Mouse (Mus musculus): ENCODE data around the gene Cd300ld5. TPM values are rescaled to one million over a fixed set of nuclear protein-coding genes. Genes with fewer than 3 reads are reported as not detected.
"Not testable (repeated sequence)": the region's sequence is repeated elsewhere in the genome, so short reads cannot be mapped to it uniquely, and the experiment has no call there.

Gene Cd300ld5
- not detected in 2 replicates for polyA plus RNA-seq (2015; fragmentation: Nextera tagmentation; extraction: Ambion mirVana)

DNA sequence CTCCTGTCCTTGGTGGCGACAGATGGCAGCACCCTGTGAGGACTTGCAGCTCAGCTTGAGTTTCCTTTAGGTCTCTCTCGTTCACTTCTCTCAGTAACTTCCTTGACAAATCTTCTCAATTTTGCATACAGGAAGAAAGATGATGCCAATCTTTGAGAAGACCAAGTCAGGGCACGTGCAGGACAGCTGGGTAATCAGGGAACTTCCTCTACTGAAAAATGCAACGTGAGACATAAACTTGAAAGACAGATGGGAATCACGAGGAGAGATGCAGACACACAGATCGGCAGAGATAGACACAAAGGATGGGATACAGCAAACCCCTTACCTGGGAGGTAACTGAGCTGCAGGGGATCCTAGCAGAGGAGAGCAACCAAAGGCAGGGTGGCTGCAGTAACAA, at the start of gene Cd300ld5:
Gene Cd300ld5 (minus strand): TSS at position 101 of the 400 bp plus-strand sequence.
- WGBS: no CpG with 5 or more reads among the region's 6 CpGs
- H3K4me2 ChIP-seq (ENCODE audit: low read depth, low read length); H3K27ac ChIP-seq (ENCODE audit: low read length); H3K9ac ChIP-seq (ENCODE audit: low read length); H3K36me3 ChIP-seq (ENCODE audit: control insufficient read depth, insufficient read depth, low read length); H3K27me3 ChIP-seq (ENCODE audit: control insufficient read depth, insufficient read depth, low read depth, low read length); H3K4me3 ChIP-seq (ENCODE audit: low read length); H3K4me1 ChIP-seq (replicated peaks; ENCODE audit: control insufficient read depth, insufficient read depth, low read length); ATAC-seq (ENCODE audit: low read depth); H3K9me3 ChIP-seq (ENCODE audit: control insufficient read depth, low read length): not testable (repeated sequence)

DNA sequence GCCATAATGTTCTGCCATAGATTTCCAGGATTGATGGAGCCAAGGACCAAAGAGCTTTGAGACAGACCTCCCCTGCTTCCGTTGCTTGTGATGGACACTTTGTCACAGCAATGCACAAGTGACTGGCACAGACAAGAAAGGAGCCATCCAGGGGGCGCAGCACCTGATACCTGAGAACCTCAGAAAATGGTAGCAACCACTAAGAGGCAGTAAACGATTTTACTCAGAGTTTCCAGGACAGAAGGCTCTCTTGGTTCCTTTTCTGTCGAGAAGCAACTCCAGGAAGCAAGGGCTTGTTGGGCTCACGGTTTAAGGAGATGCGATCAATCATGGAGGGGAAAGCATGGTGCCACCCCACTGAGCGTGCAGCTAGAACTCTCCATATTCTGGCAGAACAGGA, 48.6 kb upstream of the Cd300ld5 start:
- Histone ChIP-seq H3K27me3 (ENCODE audit: control insufficient read depth, insufficient read depth, low read depth, low read length) (peaks cover 11% of the 10 kb centered on the region), H3K27ac (ENCODE audit: low read length) (no peak overlapping the region), H3K4me1 (replicated peaks; ENCODE audit: control insufficient read depth, insufficient read depth, low read length) (no peaks in the 10 kb centered on the region), H3K36me3 (ENCODE audit: control insufficient read depth, insufficient read depth, low read length) (no peaks in the 10 kb centered on the region), H3K9me3 (ENCODE audit: control insufficient read depth, low read length) (0 out of 2 replicates have a peak, but pooled peaks cover 3% of the 10 kb centered on the region), H3K9ac (ENCODE audit: low read length) (no peak overlapping the region), H3K4me2 (ENCODE audit: low read depth, low read length) (no peak overlapping the region), H3K4me3 (ENCODE audit: low read length) (no peak overlapping the region)
- ATAC-seq (ENCODE audit: low read depth): no peak
- WGBS: 44% methylated on average over 7 of the region's 7 CpGs

GRCm38 (mm10) chr11:115085064-115085463, 47.5 kb upstream of the Cd300ld5 start:
- Histone ChIP-seq H3K4me1 (replicated peaks; ENCODE audit: control insufficient read depth, insufficient read depth, low read length) (no peaks in the 10 kb centered on the region), H3K9ac (ENCODE audit: low read length) (no peak overlapping the region), H3K4me3 (ENCODE audit: low read length) (no peak overlapping the region), H3K36me3 (ENCODE audit: control insufficient read depth, insufficient read depth, low read length) (no peaks in the 10 kb centered on the region), H3K27me3 (ENCODE audit: control insufficient read depth, insufficient read depth, low read depth, low read length) (peaks cover 8% of the 10 kb centered on the region), H3K9me3 (ENCODE audit: control insufficient read depth, low read length) (0 out of 2 replicates have a peak, but pooled peaks cover 3% of the 10 kb centered on the region), H3K27ac (ENCODE audit: low read length) (no peak overlapping the region), H3K4me2 (ENCODE audit: low read depth, low read length) (no peak overlapping the region)
- ATAC-seq (ENCODE audit: low read depth): no peak
- WGBS: 63% methylated on average over 8 of the region's 8 CpGs

- Histone ChIP-seq H3K36me3 (ENCODE audit: control insufficient read depth, insufficient read depth, low read length) (no peaks in the 10 kb centered on the region), H3K9ac (ENCODE audit: low read length) (no peak overlapping the region), H3K4me2 (ENCODE audit: low read depth, low read length) (no peak overlapping the region), H3K9me3 (ENCODE audit: control insufficient read depth, low read length) (no peaks in the 10 kb centered on the region), H3K4me3 (ENCODE audit: low read length) (no peak overlapping the region), H3K27ac (ENCODE audit: low read length) (no peak overlapping the region), H3K27me3 (ENCODE audit: control insufficient read depth, insufficient read depth, low read depth, low read length) (peaks cover 8% of the 10 kb centered on the region), H3K4me1 (replicated peaks; ENCODE audit: control insufficient read depth, insufficient read depth, low read length) (no peaks in the 10 kb centered on the region)
- 48% methylated on average over 12 of the region's 12 CpGs for WGBS
- no peak for ATAC-seq (ENCODE audit: low read depth)
Measured at GRCm38 (mm10) chr11:115084595-115084994, 47.0 kb upstream of the Cd300ld5 start.

GRCm38 (mm10) chr11:115083376-115084139, 46.0 kb upstream of the Cd300ld5 start:
- H3K27ac ChIP-seq (ENCODE audit: low read length): no peak overlapping the region
- ATAC-seq (ENCODE audit: low read depth): peak; percentile 31; the same call in 1 of the 2 replicates

DNA sequence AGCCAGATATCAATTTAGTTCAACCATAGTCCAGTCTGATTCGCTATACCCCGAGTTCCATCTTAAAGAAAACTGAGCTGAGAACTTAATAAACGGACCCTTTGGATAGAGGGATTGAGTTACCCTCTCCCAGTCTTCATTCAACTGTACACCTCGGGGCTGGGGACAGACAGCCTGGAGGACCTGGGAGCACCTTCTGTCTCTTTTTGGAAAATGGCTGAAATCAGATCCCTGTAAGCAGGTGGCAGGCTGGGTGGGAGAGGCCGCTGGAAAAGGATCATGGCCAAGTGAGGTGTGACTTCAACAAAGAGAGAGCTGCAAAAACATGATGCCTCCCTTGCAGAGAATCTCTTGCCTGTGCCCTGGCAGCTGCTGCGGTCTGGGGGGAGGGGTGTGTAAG, 44.6 kb upstream of the Cd300ld5 start:
- WGBS: 66% methylated on average over 6 of the region's 6 CpGs
- Histone ChIP-seq H3K4me1 (replicated peaks; ENCODE audit: control insufficient read depth, insufficient read depth, low read length) (no peaks in the 10 kb centered on the region), H3K9ac (ENCODE audit: low read length) (no peak overlapping the region), H3K4me3 (ENCODE audit: low read length) (no peak overlapping the region), H3K27me3 (ENCODE audit: control insufficient read depth, insufficient read depth, low read depth, low read length) (peaks cover 8% of the 10 kb centered on the region), H3K4me2 (ENCODE audit: low read depth, low read length) (no peak overlapping the region), H3K27ac (ENCODE audit: low read length) (no peak overlapping the region), H3K9me3 (ENCODE audit: control insufficient read depth, low read length) (no peaks in the 10 kb centered on the region), H3K36me3 (ENCODE audit: control insufficient read depth, insufficient read depth, low read length) (no peaks in the 10 kb centered on the region)
- no peak for ATAC-seq (ENCODE audit: low read depth)

More at GRCm38 (mm10) chr11:115083376-115084139, 46.0 kb upstream of the Cd300ld5 start:
- Histone ChIP-seq H3K4me2 (ENCODE audit: low read depth, low read length) (no peak overlapping the region), H3K4me1 (replicated peaks; ENCODE audit: control insufficient read depth, insufficient read depth, low read length) (no peaks in the 10 kb centered on the region), H3K9me3 (ENCODE audit: control insufficient read depth, low read length) (no peaks in the 10 kb centered on the region), H3K36me3 (ENCODE audit: control insufficient read depth, insufficient read depth, low read length) (no peaks in the 10 kb centered on the region), H3K27me3 (ENCODE audit: control insufficient read depth, insufficient read depth, low read depth, low read length) (peaks cover 8% of the 10 kb centered on the region), H3K4me3 (ENCODE audit: low read length) (no peak overlapping the region), H3K9ac (ENCODE audit: low read length) (no peak overlapping the region)
- WGBS: 40% methylated on average over 18 of the region's 18 CpGs

GRCm38 (mm10) chr11:115081373-115081772, 43.8 kb upstream of the Cd300ld5 start:
- Histone ChIP-seq H3K4me2 (ENCODE audit: low read depth, low read length) (no peak overlapping the region), H3K4me1 (replicated peaks; ENCODE audit: control insufficient read depth, insufficient read depth, low read length) (no peaks in the 10 kb centered on the region), H3K27me3 (ENCODE audit: control insufficient read depth, insufficient read depth, low read depth, low read length) (peaks cover 8% of the 10 kb centered on the region), H3K4me3 (ENCODE audit: low read length) (no peak overlapping the region), H3K27ac (ENCODE audit: low read length) (no peak overlapping the region), H3K9me3 (ENCODE audit: control insufficient read depth, low read length) (no peaks in the 10 kb centered on the region), H3K36me3 (ENCODE audit: control insufficient read depth, insufficient read depth, low read length) (no peaks in the 10 kb centered on the region), H3K9ac (ENCODE audit: low read length) (no peak overlapping the region)
- 59% methylated on average over 3 of the region's 3 CpGs for WGBS
- ATAC-seq (ENCODE audit: low read depth): no peak

DNA sequence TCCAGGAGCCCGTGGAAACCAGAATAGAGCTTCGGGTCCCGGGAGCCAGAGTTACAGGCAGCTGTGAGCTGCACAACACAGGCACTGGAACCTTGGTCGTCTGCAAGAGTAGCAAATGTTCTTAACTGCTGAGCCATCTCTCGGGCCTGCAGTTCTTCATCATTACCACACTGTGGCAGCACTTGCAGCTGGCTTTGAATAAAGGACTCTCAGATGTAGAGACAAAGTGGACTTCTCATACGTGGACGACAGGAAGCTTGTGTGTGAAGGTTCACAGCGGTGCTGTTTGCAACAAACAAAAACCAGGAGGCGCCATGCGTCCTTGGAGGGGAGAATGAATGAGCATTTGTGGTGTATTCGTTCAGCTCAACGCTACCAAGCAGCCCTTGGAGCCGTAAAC, 43.3 kb upstream of the Cd300ld5 start:
- Histone ChIP-seq H3K4me1 (replicated peaks; ENCODE audit: control insufficient read depth, insufficient read depth, low read length) (no peaks in the 10 kb centered on the region), H3K4me2 (ENCODE audit: low read depth, low read length) (no peak overlapping the region), H3K27me3 (ENCODE audit: control insufficient read depth, insufficient read depth, low read depth, low read length) (peaks cover 8% of the 10 kb centered on the region), H3K27ac (ENCODE audit: low read length) (no peak overlapping the region), H3K36me3 (ENCODE audit: control insufficient read depth, insufficient read depth, low read length) (no peaks in the 10 kb centered on the region), H3K9ac (ENCODE audit: low read length) (no peak overlapping the region), H3K4me3 (ENCODE audit: low read length) (no peak overlapping the region), H3K9me3 (ENCODE audit: control insufficient read depth, low read length) (no peaks in the 10 kb centered on the region)
- 31% methylated on average over 13 of the region's 13 CpGs for WGBS
- no peak for ATAC-seq (ENCODE audit: low read depth)

DNA sequence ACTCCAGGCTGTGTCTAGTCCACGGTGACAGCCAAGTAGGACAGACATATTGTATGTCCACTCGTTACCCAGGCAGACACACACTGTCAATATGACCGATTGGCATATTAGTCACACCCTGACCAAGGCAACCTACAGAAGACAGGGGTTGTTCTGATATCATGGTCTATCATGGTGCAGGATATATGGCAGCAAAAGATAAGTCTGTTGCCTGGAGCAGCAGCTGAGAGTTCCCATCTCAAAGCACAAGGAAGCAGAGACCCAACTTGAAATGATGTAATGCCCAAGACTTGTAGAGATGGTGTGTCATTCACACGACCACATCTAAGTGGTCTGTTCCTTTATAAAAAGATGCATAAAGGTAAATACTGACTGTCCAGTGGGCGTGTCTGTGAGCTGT, 41.1 kb upstream of the Cd300ld5 start:
- H3K9ac ChIP-seq (ENCODE audit: low read length): no peak overlapping the region
- no peaks in the 10 kb centered on the region for H3K9me3 ChIP-seq (ENCODE audit: control insufficient read depth, low read length)
- H3K27ac ChIP-seq (ENCODE audit: low read length): no peak overlapping the region
- 73% methylated on average over 5 of the region's 5 CpGs for WGBS
- no peak for ATAC-seq (ENCODE audit: low read depth)
- H3K4me2 ChIP-seq (ENCODE audit: low read depth, low read length): no peak overlapping the region
- H3K36me3 ChIP-seq (ENCODE audit: control insufficient read depth, insufficient read depth, low read length): no peaks in the 10 kb centered on the region
- H3K4me1 ChIP-seq (replicated peaks; ENCODE audit: control insufficient read depth, insufficient read depth, low read length): no peaks in the 10 kb centered on the region
- no peak overlapping the region for H3K4me3 ChIP-seq (ENCODE audit: low read length)
- 0 out of 2 replicates have a peak, but pooled peaks cover 2% of the 10 kb centered on the region for H3K27me3 ChIP-seq (ENCODE audit: control insufficient read depth, insufficient read depth, low read depth, low read length)
